Mouse (Mus musculus): Measurements from ENCODE around the gene Olfr594. TPM values are rescaled to one million over a fixed set of nuclear protein-coding genes. Genes with fewer than 3 reads are reported as not detected.
"Not testable (repeated sequence)": the region's sequence is repeated elsewhere in the genome, so short reads cannot be mapped to it uniquely, and the experiment has no call there.

The Olfr594 gene
- total RNA-seq (2015), result not detected in 2 replicates
- not detected in 2 replicates for total RNA-seq (2017)

- ATAC-seq (replicated peaks; ENCODE audit: poor library complexity), result no peak
These were observed at the start of gene Olfr594 for GRCm38 (mm10) chr7:103216696-103217095. Olfr594 (plus strand) TSS chr7:103216996.

GRCm38 (mm10) chr7:103169697-103170096 lies 47.1 kb upstream of the Olfr594 start:
- no peak for ATAC-seq (replicated peaks; ENCODE audit: poor library complexity)

- ATAC-seq (replicated peaks; ENCODE audit: poor library complexity), result no peak
These were observed 38.6 kb upstream of the Olfr594 start, which contains the start of gene Olfr591 for GRCm38 (mm10) chr7:103178240-103178639. Olfr591 (minus strand) TSS chr7:103178340.

DNA sequence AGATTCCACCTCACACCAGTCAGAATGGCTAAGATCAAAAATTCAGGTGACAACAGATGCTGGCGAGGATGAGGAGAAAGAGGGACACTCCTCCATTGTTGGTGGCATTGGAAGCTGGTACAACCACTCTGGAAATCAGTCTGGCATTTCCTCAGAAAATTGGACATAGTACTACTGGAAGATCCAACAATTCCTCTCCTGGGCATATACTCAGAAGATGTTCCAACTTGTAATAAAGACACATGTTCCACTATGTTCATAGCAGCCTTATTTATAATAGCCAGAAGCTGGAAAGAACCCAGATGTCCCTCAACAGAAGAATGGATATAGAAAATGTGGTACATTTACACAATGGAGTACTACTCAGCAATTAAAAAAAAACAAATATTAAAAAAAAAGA lies 32.3 kb upstream of the Olfr594 start, which contains the start of gene Olfr592:
Olfr592 (plus strand) TSS at position 301 of the 400 bp plus-strand sequence.
- ATAC-seq (replicated peaks; ENCODE audit: poor library complexity), result not testable (repeated sequence)

DNA sequence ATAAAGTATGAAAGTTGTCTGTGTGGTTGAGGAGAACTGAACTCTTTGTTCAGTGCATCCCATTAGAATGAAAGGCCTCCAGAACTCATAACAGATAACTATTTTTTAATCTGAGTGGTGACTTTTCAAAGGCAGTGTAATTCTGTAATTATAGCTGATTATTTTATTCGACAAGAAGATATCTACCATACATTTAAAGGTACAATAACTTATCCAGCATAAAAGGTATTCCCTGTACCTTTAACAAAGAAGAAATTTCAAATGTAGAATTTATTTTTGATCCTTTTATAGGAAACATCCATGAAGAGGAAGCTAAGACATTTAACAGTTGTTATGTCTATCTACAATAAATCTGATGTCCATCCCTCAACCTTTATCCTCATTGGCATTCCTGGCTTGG lies 5.2 kb upstream of the Olfr594 start, which contains the start of gene Olfr593:
Olfr593 (plus strand) TSS at position 301 of the 400 bp plus-strand sequence.
- no peak for ATAC-seq (replicated peaks; ENCODE audit: poor library complexity)

- ATAC-seq (replicated peaks; ENCODE audit: poor library complexity), result peak; percentile 88
These were observed 4.7 kb upstream of the Olfr594 start for GRCm38 (mm10) chr7:103212050-103212449.

DNA sequence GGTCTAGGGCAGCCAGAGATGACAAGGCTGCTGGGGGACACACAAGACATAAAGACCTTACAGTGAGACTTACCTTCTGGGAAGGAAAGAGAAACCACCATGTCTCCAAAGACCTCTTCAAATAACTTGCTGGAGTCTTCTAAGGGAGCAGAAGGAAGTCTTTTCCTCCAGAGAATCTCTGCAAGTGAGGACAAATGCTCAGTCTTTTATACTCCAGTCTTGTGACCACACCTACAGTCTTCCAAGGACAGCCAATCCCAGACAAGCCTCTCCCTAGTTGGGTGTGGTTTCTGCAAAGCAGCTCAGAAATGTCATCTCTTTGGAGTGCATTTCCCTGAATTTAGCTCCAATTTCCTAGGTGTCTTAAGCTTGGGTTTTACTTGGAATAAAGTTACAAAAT lies 35.6 kb downstream of the Olfr594 start, which contains the start of gene Usp17ld:
Usp17ld (minus strand) TSS at position 101 of the 400 bp plus-strand sequence.
- not testable (repeated sequence) for ATAC-seq (replicated peaks; ENCODE audit: poor library complexity)

Other genes with a start within 250 kb of the Olfr594 start
- gene Olfr577, start 241.1 kb upstream of the Olfr594 start, total RNA-seq (2015), result not detected in 2 replicates
- not detected in 2 replicates for gene Olfr577, start 241.1 kb upstream of the Olfr594 start, total RNA-seq (2017)
- not detected in 2 replicates for gene Olfr578, start 227.7 kb upstream of the Olfr594 start, total RNA-seq (2015)
- gene Olfr578, start 227.7 kb upstream of the Olfr594 start, total RNA-seq (2017), result not detected in 2 replicates
- not detected in 2 replicates for gene Olfr582, start 179.0 kb upstream of the Olfr594 start, total RNA-seq (2015)
- gene Olfr582, start 179.0 kb upstream of the Olfr594 start, total RNA-seq (2017), result not detected in 2 replicates
- gene Olfr583, start 165.7 kb upstream of the Olfr594 start, total RNA-seq (2015), result not detected in 2 replicates
- not detected in 2 replicates for gene Olfr583, start 165.7 kb upstream of the Olfr594 start, total RNA-seq (2017)
- gene Olfr584, start 135.1 kb upstream of the Olfr594 start, total RNA-seq (2015), result not detected in 2 replicates
- not detected in 2 replicates for gene Olfr584, start 135.1 kb upstream of the Olfr594 start, total RNA-seq (2017)
- gene Olfr585, start 119.3 kb upstream of the Olfr594 start, total RNA-seq (2015), result not detected in 2 replicates
- not detected in 2 replicates for gene Olfr585, start 119.3 kb upstream of the Olfr594 start, total RNA-seq (2017)
- not detected in 2 replicates for gene Olfr586, start 91.4 kb upstream of the Olfr594 start, total RNA-seq (2015)
- not detected in 2 replicates for gene Olfr586, start 91.4 kb upstream of the Olfr594 start, total RNA-seq (2017)
- gene Olfr588-ps1, start 76.1 kb upstream of the Olfr594 start, total RNA-seq (2015), result not detected in 2 replicates
- gene Olfr588-ps1, start 76.1 kb upstream of the Olfr594 start, total RNA-seq (2017), result not detected in 2 replicates
- not detected in 2 replicates for gene Olfr589, start 60.6 kb upstream of the Olfr594 start, total RNA-seq (2015)
- gene Olfr589, start 60.6 kb upstream of the Olfr594 start, total RNA-seq (2017), result not detected in 2 replicates
- not detected in 2 replicates for gene Olfr591, start 38.7 kb upstream of the Olfr594 start, total RNA-seq (2015)
- gene Olfr591, start 38.7 kb upstream of the Olfr594 start, total RNA-seq (2017), result not detected in 2 replicates
- not detected in 2 replicates for gene Olfr592, start 32.2 kb upstream of the Olfr594 start, total RNA-seq (2015)
- gene Olfr592, start 32.2 kb upstream of the Olfr594 start, total RNA-seq (2017), result not detected in 2 replicates
- gene Olfr593, start 5.1 kb upstream of the Olfr594 start, total RNA-seq (2015), result not detected in 2 replicates
- not detected in 2 replicates for gene Olfr593, start 5.1 kb upstream of the Olfr594 start, total RNA-seq (2017)
- gene Usp17ld, start 35.5 kb downstream of the Olfr594 start, total RNA-seq (2015), result not detected in 2 replicates
- not detected in 2 replicates for gene Usp17ld, start 35.5 kb downstream of the Olfr594 start, total RNA-seq (2017)
- not detected in 2 replicates for gene Olfr596, start 88.7 kb downstream of the Olfr594 start, total RNA-seq (2015)
- not detected in 2 replicates for gene Olfr596, start 88.7 kb downstream of the Olfr594 start, total RNA-seq (2017)
- gene Olfr597, start 99.3 kb downstream of the Olfr594 start, total RNA-seq (2015), result not detected in 2 replicates
- gene Olfr597, start 99.3 kb downstream of the Olfr594 start, total RNA-seq (2017), result not detected in 2 replicates
- gene Olfr598, start 106.6 kb downstream of the Olfr594 start, total RNA-seq (2015), result not detected in 2 replicates
- gene Olfr598, start 106.6 kb downstream of the Olfr594 start, total RNA-seq (2017), result not detected in 2 replicates
- gene Olfr599, start 118.9 kb downstream of the Olfr594 start, total RNA-seq (2015), result not detected in 2 replicates
- gene Olfr599, start 118.9 kb downstream of the Olfr594 start, total RNA-seq (2017), result not detected in 2 replicates
- not detected in 2 replicates for gene Olfr600, start 132.7 kb downstream of the Olfr594 start, total RNA-seq (2015)
- gene Olfr600, start 132.7 kb downstream of the Olfr594 start, total RNA-seq (2017), result not detected in 2 replicates
- gene Olfr601, start 145.7 kb downstream of the Olfr594 start, total RNA-seq (2015), result not detected in 2 replicates
- gene Olfr601, start 145.7 kb downstream of the Olfr594 start, total RNA-seq (2017), result not detected in 2 replicates
- not detected in 2 replicates for gene Olfr603, start 169.2 kb downstream of the Olfr594 start, total RNA-seq (2015)
- not detected in 2 replicates for gene Olfr603, start 169.2 kb downstream of the Olfr594 start, total RNA-seq (2017)
- gene Usp17lc, start 198.1 kb downstream of the Olfr594 start, total RNA-seq (2015), result not detected in 2 replicates
- gene Usp17lc, start 198.1 kb downstream of the Olfr594 start, total RNA-seq (2017), result not detected in 2 replicates
- not detected in 2 replicates for gene Olfr605, start 228.4 kb downstream of the Olfr594 start, total RNA-seq (2015)
- not detected in 2 replicates for gene Olfr605, start 228.4 kb downstream of the Olfr594 start, total RNA-seq (2017)
- gene Olfr606, start 232.1 kb downstream of the Olfr594 start, total RNA-seq (2015), result not detected in 2 replicates
- not detected in 2 replicates for gene Olfr606, start 232.1 kb downstream of the Olfr594 start, total RNA-seq (2017)
- not detected in 2 replicates for gene Olfr607, start 247.2 kb downstream of the Olfr594 start, total RNA-seq (2015)
- not detected in 2 replicates for gene Olfr607, start 247.2 kb downstream of the Olfr594 start, total RNA-seq (2017)

All from megakaryocyte progenitor cell, adult 5-6 weeks (primary cell).